Mouse (Mus musculus): ENCODE measurements around the gene Cpsf4. TPM values are rescaled to one million over a fixed set of nuclear protein-coding genes. Genes with fewer than 3 reads are reported as not detected.
A peak's percentile ranks its signal among the peaks of the same experiment; 100 is the strongest.
"Not testable (repeated sequence)": the region's sequence is repeated elsewhere in the genome, so short reads cannot be mapped to it uniquely, and the experiment has no call there.

Gene Cpsf4
- total RNA-seq, 2 experiments from 2014 or later, result 24.8 to 24.9 TPM

GRCm38 (mm10) chr5:145190875-145191798 lies 24.1 kb downstream of the Cpsf4 start:
- TF ChIP-seq CTCF (conservative IDR thresholded peaks at IDR 0.05), result no peak
- peak; percentile 91 to 92 for DNase-seq (ENCODE audit: low spot score in 2 of 2)
- H3K27ac ChIP-seq, result peak overlapping the region; percentile 95
- H3K4me3 ChIP-seq, result peak overlapping the region; percentile 99

- Histone ChIP-seq H3K4me3 (peak within 1 kb of the TSS; percentile 99), H3K27ac (peak within 1 kb of the TSS; percentile 95)
- no peak for DNase-seq (ENCODE audit: low spot score in 2 of 2)
- TF ChIP-seq CTCF (conservative IDR thresholded peaks at IDR 0.05), result no peak
Observed at GRCm38 (mm10) chr5:145191962-145192361, 24.9 kb downstream of the Cpsf4 start, which contains the start of gene Atp5j2. TSS of gene Atp5j2 (minus strand) at chr5:145192062.

- Histone ChIP-seq H3K4me3 (peak overlapping the region; percentile 89), H3K27ac (no peak overlapping the region)
- DNase-seq (ENCODE audit: low spot score in 2 of 2), result no peak
- no peak for TF ChIP-seq CTCF (conservative IDR thresholded peaks at IDR 0.05)
Observed at GRCm38 (mm10) chr5:145200387-145200786, 33.4 kb downstream of the Cpsf4 start.

- Histone ChIP-seq H3K4me3 (peak within 1 kb of the TSS; percentile 89), H3K27ac (peak within 1 kb of the TSS; percentile 88)
- peak; percentile 73 to 80 for DNase-seq (ENCODE audit: low spot score in 2 of 2)
- no peak for TF ChIP-seq CTCF (conservative IDR thresholded peaks at IDR 0.05)
Observed at GRCm38 (mm10) chr5:145201321-145201991, 34.4 kb downstream of the Cpsf4 start, which contains the start of gene Zkscan14. TSS of gene Zkscan14 (minus strand) at chr5:145201868.

- H3K27ac ChIP-seq, result no peak overlapping the region
- no peak for TF ChIP-seq CTCF (conservative IDR thresholded peaks at IDR 0.05)
- no peak overlapping the region for H3K4me3 ChIP-seq
- no peak for DNase-seq (ENCODE audit: low spot score in 2 of 2)
Observed at GRCm38 (mm10) chr5:145202446-145202845, 35.4 kb downstream of the Cpsf4 start.

- DNase-seq (ENCODE audit: low spot score in 2 of 2), result peak; percentile 97 to 99
- Histone ChIP-seq H3K4me3 (peak within 1 kb of the TSS; percentile 74), H3K27ac (peak within 1 kb of the TSS; percentile 96)
- TF ChIP-seq CTCF (conservative IDR thresholded peaks at IDR 0.05), result peak; percentile 53
Observed at GRCm38 (mm10) chr5:145203936-145204691, 37.1 kb downstream of the Cpsf4 start, which contains the start of gene Zkscan5. TSS of gene Zkscan5 (plus strand) at chr5:145204562.

- Histone ChIP-seq H3K4me3 (peak overlapping the region; percentile 74), H3K27ac (peak overlapping the region; percentile 96)
- DNase-seq (ENCODE audit: low spot score in 2 of 2), result no peak
- TF ChIP-seq CTCF (conservative IDR thresholded peaks at IDR 0.05), result no peak
Observed at GRCm38 (mm10) chr5:145205041-145205440, 38.0 kb downstream of the Cpsf4 start.

GRCm38 (mm10) chr5:145207385-145207784 lies 40.4 kb downstream of the Cpsf4 start:
- DNase-seq (ENCODE audit: low spot score in 2 of 2), result no peak
- no peak for TF ChIP-seq CTCF (conservative IDR thresholded peaks at IDR 0.05)
- Histone ChIP-seq H3K27ac (no peak overlapping the region), H3K4me3 (no peak overlapping the region)

- Histone ChIP-seq H3K4me3 (no peak overlapping the region), H3K27ac (no peak overlapping the region)
- no peak for TF ChIP-seq CTCF (conservative IDR thresholded peaks at IDR 0.05)
- no peak for DNase-seq (ENCODE audit: low spot score in 2 of 2)
Observed at GRCm38 (mm10) chr5:145207954-145208353, 40.9 kb downstream of the Cpsf4 start.

GRCm38 (mm10) chr5:145208391-145208790 lies 41.4 kb downstream of the Cpsf4 start:
- H3K4me3 ChIP-seq; DNase-seq (ENCODE audit: low spot score in 2 of 2); H3K27ac ChIP-seq: not testable (repeated sequence)

- no peak for DNase-seq (ENCODE audit: low spot score in 2 of 2)
- Histone ChIP-seq H3K4me3 (no peak overlapping the region), H3K27ac (no peak overlapping the region)
- TF ChIP-seq CTCF (conservative IDR thresholded peaks at IDR 0.05), result no peak
Observed at GRCm38 (mm10) chr5:145211340-145211739, 44.3 kb downstream of the Cpsf4 start.

- no peak for TF ChIP-seq CTCF (conservative IDR thresholded peaks at IDR 0.05)
- no peak overlapping the region for H3K4me3 ChIP-seq
- H3K27ac ChIP-seq, result no peak overlapping the region
- no peak for DNase-seq (ENCODE audit: low spot score in 2 of 2)
Observed at GRCm38 (mm10) chr5:145212216-145212615, 45.2 kb downstream of the Cpsf4 start.

Measured in layer of hippocampus, adult 2 months (tissue).